In the genomic region with DNA sequence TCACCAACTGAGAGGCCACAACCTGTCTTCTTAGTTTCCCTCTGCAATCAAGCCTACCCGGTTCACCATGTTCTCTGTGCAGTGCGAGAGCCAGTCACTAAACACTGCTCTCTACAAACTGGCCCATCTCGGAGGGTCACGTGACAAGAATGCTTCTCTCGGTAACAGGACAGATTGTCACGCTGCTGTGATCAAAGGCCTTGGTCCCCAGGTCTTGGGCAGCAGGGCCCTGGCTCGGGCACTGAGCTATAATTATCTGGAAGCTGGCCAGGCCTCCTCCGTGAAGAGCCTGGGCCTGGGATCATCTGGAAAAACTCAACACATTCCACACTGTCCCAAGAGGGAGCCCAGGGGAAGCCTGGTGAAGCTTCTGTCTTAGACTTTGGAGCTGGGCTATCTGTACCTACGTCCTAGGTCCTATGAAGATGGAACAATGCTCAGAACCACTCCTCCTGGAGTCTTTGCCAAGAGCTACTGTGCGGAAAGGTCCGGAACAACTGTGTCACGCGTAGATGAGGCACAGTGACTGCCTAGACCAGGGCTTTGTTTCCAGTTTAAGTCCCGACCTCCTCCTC, we compare ENCODE assay signal across 8 mouse cellular contexts. TPM values are rescaled to one million over a fixed set of nuclear protein-coding genes. Genes with fewer than 3 reads are reported as not detected.
DNase-seq lines count a peak whose midpoint lies in the region; ATAC-seq and TF ChIP-seq lines count a peak whose summit lies in the region.

No protein-coding gene starts in this region.

- no peaks in the 10 kb centered on the region for H3K9me3 ChIP-seq in neural tube, embryonic 13.5 days

- no peak for TF ChIP-seq CTCF in heart, adult 2 months (IDR thresholded peaks at IDR 0.05)

- intact Hi-C loops in left cerebral cortex, postnatal 14 days (cut with DNase I), result loop anchor here (5.0 kb wide), 1 partner anchor 67 kb away; no protein-coding TSS in a partner anchor
- intact Hi-C loops in heart, adult 2 months (cut with DNase I), result loop anchor here (5.0 kb wide), 1 partner anchor 67 kb away; no protein-coding TSS in a partner anchor

- no peak for ATAC-seq in neural tube, embryonic 13.5 days (ENCODE audit: low read depth)

- no peaks in the 10 kb centered on the region for H3K79me2 ChIP-seq in heart, adult 2 months (replicated peaks; ENCODE audit: control insufficient read depth, insufficient read depth, low read length)

- H3K9ac ChIP-seq in heart, adult 2 months (ENCODE audit: low read depth, low read length), result no peak overlapping the region
- no peak overlapping the region for H3K9ac ChIP-seq in neural tube, embryonic 13.5 days

- no peak overlapping the region for H3K4me3 ChIP-seq in heart, adult 2 months
- H3K4me3 ChIP-seq in neural tube, embryonic 13.5 days, result no peak overlapping the region

- H3K36me3 ChIP-seq in heart, adult 2 months (ENCODE audit: control insufficient read depth, insufficient read depth, low read length), result no peaks in the 10 kb centered on the region
- H3K36me3 ChIP-seq in neural tube, embryonic 13.5 days, result no peaks in the 10 kb centered on the region

- TF ChIP-seq POLR2A in heart, adult 2 months (IDR thresholded peaks at IDR 0.05; ENCODE audit: insufficient read depth, low read depth, low read length), result no peak

- WGBS in heart, adult 2 months, result 39% methylated on average over 14 of the region's 14 CpGs
- WGBS in neural tube, embryonic 13.5 days, result 47% methylated on average over 14 of the region's 14 CpGs

- TF ChIP-seq EP300 in heart, adult 2 months (IDR thresholded peaks at IDR 0.05; ENCODE audit: insufficient read depth, low read depth, low read length), result peak; percentile 46; the same call in 1 of the 2 replicates

- no peak overlapping the region for H3K4me2 ChIP-seq in neural tube, embryonic 13.5 days

- H3K4me1 ChIP-seq in heart, adult 2 months (ENCODE audit: control insufficient read depth, insufficient read depth, low read length), result peaks cover 22% of the 10 kb centered on the region
- H3K4me1 ChIP-seq in neural tube, embryonic 13.5 days (replicated peaks), result peaks cover 65% of the 10 kb centered on the region

- DNase-seq in left cerebral cortex, postnatal 14 days (ENCODE audit: low spot score in 2 of 2), result peak; percentile 34 to 55
- no peak for DNase-seq in left cerebral cortex, adult 8-10 months (ENCODE audit: low spot score in 2 of 2)
- peak; percentile 40 to 42 for DNase-seq in cerebellum, adult 18-20 months
- peak; percentile 57 to 59 for DNase-seq in heart, adult 2 months
- peak; percentile 33 to 35 for DNase-seq in kidney, adult 8-10 months
- no peak for DNase-seq in spleen, postnatal 10 days (ENCODE audit: low spot score in 2 of 2)
- no peak for DNase-seq in right cerebral cortex, adult 2 months (ENCODE audit: low spot score in 2 of 2)

- H3K27ac ChIP-seq in heart, adult 2 months, result peak overlapping the region; percentile 75
- H3K27ac ChIP-seq in neural tube, embryonic 13.5 days (replicated peaks), result peak overlapping the region; percentile 78

- no peaks in the 10 kb centered on the region for H3K27me3 ChIP-seq in heart, adult 2 months (ENCODE audit: control insufficient read depth, insufficient read depth, low read length)
- H3K27me3 ChIP-seq in neural tube, embryonic 13.5 days, result no peaks in the 10 kb centered on the region

RNA-seq across cellular contexts. Expression of a gene that starts 35.6 kb away (rescaled TPM):
- 10 to 100 TPM; 55.2 to 57.1 TPM for total RNA-seq in left cerebral cortex, postnatal 14 days (2021)
- 10 to 100 TPM; 53.4 to 66.8 (median 60.4) TPM for total RNA-seq in left cerebral cortex, adult 8-10 months (2022)
- total RNA-seq in heart, adult 2 months (2021), result 10 to 100 TPM; 40.5 to 47.6 TPM
- 29.4 and 39.0 TPM in 2 replicates for polyA plus RNA-seq in heart, adult 2 months (2012; rRNA removed)
- 139 and 143 TPM in 2 replicates for polyA plus RNA-seq in neural tube, embryonic 13.5 days (2015; fragmentation: Nextera tagmentation; extraction: Ambion mirVana)

Comparison
In these comparisons a context has a peak if more than half of its experiments do, and no peak if none do; other contexts are left out.
1. DNase-seq: peak in left cerebral cortex, postnatal 14 days (2 of 2), cerebellum, adult 18-20 months (2 of 2), heart, adult 2 months (2 of 2) and kidney, adult 8-10 months (2 of 2); none in left cerebral cortex, adult 8-10 months (0 of 2), spleen, postnatal 10 days (0 of 2) and right cerebral cortex, adult 2 months (0 of 2).